Mouse (Mus musculus): ENCODE data around the gene Bbx. TPM values are rescaled to one million over a fixed set of nuclear protein-coding genes. Genes with fewer than 3 reads are reported as not detected.

Gene Bbx
- polyA plus RNA-seq, 1 experiment from 2014 or later, result 6.1 TPM

DNA sequence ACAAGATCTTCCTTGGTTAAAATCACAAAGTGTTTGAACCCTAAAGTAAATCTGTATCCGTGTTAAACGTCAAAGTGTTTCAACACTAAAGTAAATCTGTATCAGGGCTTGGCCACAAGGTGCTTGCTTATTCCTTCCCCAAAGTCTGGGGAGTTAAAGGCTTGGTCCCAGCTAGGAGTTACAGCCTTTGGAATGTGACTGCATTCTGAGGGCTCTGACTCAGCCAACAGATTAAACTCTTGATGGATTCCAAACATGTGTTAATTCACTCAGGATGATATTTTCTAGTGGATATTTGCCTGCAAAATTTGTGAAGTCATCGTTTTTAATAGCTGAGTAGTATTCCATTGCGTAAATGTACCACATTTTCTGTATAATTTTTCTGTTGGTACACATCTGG lies 120.6 kb downstream of the Bbx start:
- ATAC-seq (ENCODE audit: insufficient read depth), result no peak
- H3K9ac ChIP-seq, result no peak overlapping the region
- WGBS (ENCODE audit: insufficient replicate concordance), result 64% methylated on average over 4 of the region's 4 CpGs
- H3K27me3 ChIP-seq, result no peaks in the 10 kb centered on the region
- H3K9me3 ChIP-seq (replicated peaks), result no peaks in the 10 kb centered on the region
- no peak overlapping the region for H3K4me3 ChIP-seq (replicated peaks)
- no peaks in the 10 kb centered on the region for H3K4me1 ChIP-seq (replicated peaks)
- no peaks in the 10 kb centered on the region for H3K36me3 ChIP-seq (replicated peaks)
- H3K27ac ChIP-seq (replicated peaks), result no peak overlapping the region
- no peak overlapping the region for H3K4me2 ChIP-seq

DNA sequence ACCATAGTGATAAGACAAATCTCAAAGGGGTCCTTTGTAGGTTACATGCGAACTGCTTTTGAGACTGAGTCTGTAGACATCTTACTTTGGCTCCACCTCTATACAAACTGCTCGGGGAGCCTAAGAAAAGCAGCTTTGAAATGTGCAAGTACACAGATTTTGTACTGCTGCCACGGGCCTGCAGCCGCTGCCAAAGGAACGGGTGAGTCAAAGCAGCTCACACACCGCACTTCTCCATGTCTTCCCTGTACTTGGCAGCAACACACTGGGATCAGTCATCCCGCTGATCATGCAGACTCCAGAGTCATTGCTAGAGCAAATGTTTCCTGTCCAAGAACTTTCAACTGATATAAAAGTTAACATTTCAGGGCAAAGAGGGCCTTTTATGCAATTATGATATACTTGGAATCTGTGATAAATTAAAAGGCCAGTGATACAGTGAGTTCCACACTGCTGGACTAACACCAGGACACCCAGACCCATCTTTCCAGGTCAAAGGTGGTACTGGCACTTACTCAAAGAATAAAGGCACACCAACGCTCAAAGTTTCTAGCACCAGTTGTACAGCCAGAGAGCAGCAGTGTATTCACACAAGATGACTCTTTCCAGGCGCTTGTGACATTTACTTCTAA lies 122.7 kb downstream of the Bbx start:
- no peak overlapping the region for H3K4me2 ChIP-seq
- H3K4me1 ChIP-seq (replicated peaks), result no peaks in the 10 kb centered on the region
- no peak overlapping the region for H3K27ac ChIP-seq (replicated peaks)
- no peaks in the 10 kb centered on the region for H3K27me3 ChIP-seq
- H3K4me3 ChIP-seq (replicated peaks), result no peak overlapping the region
- ATAC-seq (ENCODE audit: insufficient read depth), result no peak
- no peak overlapping the region for H3K9ac ChIP-seq
- no peaks in the 10 kb centered on the region for H3K36me3 ChIP-seq (replicated peaks)
- WGBS (ENCODE audit: insufficient replicate concordance), result 75% methylated on average over 9 of the region's 9 CpGs
- H3K9me3 ChIP-seq (replicated peaks), result no peaks in the 10 kb centered on the region

DNA sequence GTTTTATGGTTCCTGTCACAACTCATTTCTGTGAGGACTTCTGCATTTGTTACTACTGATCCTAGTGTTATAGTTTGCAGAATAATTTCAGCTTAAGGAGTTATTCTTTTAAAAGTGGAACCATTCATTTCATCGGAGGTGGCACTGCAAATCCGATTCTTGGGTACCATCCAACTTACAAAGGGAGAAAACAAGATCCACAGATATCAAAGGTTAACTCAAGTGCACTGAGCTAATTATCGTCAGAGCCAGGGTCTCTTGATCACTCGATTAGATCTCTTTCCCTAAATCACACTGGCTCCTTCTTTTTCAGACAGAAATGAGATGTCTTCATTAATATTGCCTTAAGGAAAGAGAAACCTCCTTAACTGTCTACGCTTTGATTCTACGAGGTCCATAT lies 123.9 kb downstream of the Bbx start:
- WGBS (ENCODE audit: insufficient replicate concordance), result 69% methylated on average over 6 of the region's 6 CpGs

DNA sequence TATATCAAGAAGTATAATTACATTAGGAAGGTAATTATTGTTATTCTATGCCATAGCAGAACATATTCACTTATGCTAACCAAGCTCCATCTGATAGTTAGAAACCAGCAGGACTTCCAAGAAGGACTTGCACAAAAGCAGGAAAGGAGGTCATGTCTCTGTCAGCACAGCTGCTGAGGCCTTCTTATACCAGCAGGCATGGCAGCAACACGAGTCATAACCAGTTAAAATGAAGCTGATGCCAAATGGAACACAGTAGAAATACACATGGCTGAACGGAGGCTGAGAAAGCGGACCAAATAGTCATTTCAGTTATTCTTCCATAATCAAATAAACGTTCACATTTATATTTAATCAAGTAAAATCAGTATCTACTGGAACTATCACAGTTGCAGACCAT lies 125.0 kb downstream of the Bbx start:
- Histone ChIP-seq H3K36me3 (replicated peaks) (no peaks in the 10 kb centered on the region), H3K27me3 (no peaks in the 10 kb centered on the region), H3K9ac (no peak overlapping the region), H3K9me3 (replicated peaks) (no peaks in the 10 kb centered on the region), H3K27ac (replicated peaks) (no peak overlapping the region), H3K4me3 (replicated peaks) (no peak overlapping the region), H3K4me1 (replicated peaks) (no peaks in the 10 kb centered on the region), H3K4me2 (no peak overlapping the region)
- no peak for ATAC-seq (ENCODE audit: insufficient read depth)
- WGBS (ENCODE audit: insufficient replicate concordance), result 63% methylated on average over 4 of the region's 4 CpGs

More for the DNA sequence above, 123.9 kb downstream of the Bbx start:
- Histone ChIP-seq H3K4me3 (replicated peaks) (no peak overlapping the region), H3K4me2 (no peak overlapping the region), H3K36me3 (replicated peaks) (no peaks in the 10 kb centered on the region), H3K9ac (no peak overlapping the region), H3K27ac (replicated peaks) (no peak overlapping the region), H3K9me3 (replicated peaks) (no peaks in the 10 kb centered on the region), H3K4me1 (replicated peaks) (no peaks in the 10 kb centered on the region), H3K27me3 (no peaks in the 10 kb centered on the region)
- ATAC-seq (ENCODE audit: insufficient read depth), result no peak

DNA sequence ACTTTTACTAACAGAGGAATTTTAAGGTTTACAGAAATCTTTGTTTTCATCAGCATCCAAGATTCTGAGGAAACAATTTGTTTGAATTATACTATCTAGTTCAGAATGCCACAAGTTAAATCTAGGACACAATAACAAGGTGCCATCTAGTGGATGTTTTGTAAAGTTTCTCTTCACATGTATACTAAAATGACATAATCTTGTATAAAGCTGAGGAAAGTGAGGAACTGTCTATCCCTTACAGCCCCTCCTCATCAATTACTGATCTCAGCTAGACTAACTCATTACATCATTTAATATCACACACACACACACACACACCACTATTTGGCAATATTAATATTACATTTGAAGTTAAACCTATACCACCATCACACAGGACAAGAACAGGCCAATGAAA lies 125.5 kb downstream of the Bbx start:
- no peaks in the 10 kb centered on the region for H3K9me3 ChIP-seq (replicated peaks)
- no peak for ATAC-seq (ENCODE audit: insufficient read depth)
- H3K27ac ChIP-seq (replicated peaks), result no peak overlapping the region
- no peaks in the 10 kb centered on the region for H3K4me1 ChIP-seq (replicated peaks)
- no peak overlapping the region for H3K4me3 ChIP-seq (replicated peaks)
- no peaks in the 10 kb centered on the region for H3K27me3 ChIP-seq
- no peak overlapping the region for H3K4me2 ChIP-seq
- H3K36me3 ChIP-seq (replicated peaks), result no peaks in the 10 kb centered on the region
- H3K9ac ChIP-seq, result no peak overlapping the region

DNA sequence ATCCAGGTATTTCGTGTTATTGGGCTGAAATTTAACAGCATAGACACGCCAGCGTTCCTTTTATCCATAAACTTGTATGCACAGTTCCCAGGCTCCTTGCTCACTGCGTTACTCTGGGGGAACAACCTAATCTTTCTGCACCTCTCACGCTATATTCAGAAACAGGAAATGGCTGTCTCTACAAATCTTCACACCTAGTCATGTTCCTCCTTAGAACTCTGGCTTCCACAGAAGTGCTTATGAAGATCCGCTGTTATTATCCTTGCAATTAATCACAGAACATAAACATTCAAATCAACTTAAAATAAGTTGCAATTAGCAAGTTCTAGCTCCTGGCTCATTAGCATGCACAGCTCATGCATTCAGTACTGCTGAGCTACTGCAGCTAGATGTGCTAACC lies 127.0 kb downstream of the Bbx start:
- ATAC-seq (ENCODE audit: insufficient read depth), result no peak
- 56% methylated on average over 6 of the region's 6 CpGs for WGBS (ENCODE audit: insufficient replicate concordance)
- H3K4me1 ChIP-seq (replicated peaks), result no peaks in the 10 kb centered on the region
- H3K9ac ChIP-seq, result no peak overlapping the region
- H3K27ac ChIP-seq (replicated peaks), result no peak overlapping the region
- no peak overlapping the region for H3K4me2 ChIP-seq
- H3K27me3 ChIP-seq, result no peaks in the 10 kb centered on the region
- H3K9me3 ChIP-seq (replicated peaks), result no peaks in the 10 kb centered on the region
- H3K4me3 ChIP-seq (replicated peaks), result no peak overlapping the region
- no peaks in the 10 kb centered on the region for H3K36me3 ChIP-seq (replicated peaks)

DNA sequence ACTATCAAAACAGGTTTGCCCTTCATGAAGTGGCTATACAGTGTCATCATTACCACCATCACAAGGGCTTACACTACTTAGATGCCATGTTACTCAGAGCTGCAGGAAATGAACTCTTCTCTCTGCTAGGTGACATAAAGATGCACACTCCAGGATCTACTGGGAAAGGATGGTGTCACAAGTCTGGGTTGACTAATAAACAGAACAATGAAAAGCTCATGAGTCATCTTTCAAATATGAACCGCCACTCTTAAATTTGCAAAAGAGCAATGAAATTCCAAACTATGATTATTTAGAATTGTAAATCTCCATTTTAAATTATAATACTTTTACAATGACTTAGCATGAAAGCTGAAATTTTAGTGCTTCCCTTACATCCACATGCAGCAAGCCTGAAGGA lies 129.6 kb downstream of the Bbx start:
- WGBS (ENCODE audit: insufficient replicate concordance), result 80% methylated on average over 1 of the region's 1 CpGs
- Histone ChIP-seq H3K36me3 (replicated peaks) (no peaks in the 10 kb centered on the region), H3K27me3 (no peaks in the 10 kb centered on the region), H3K9me3 (replicated peaks) (no peaks in the 10 kb centered on the region), H3K9ac (no peak overlapping the region), H3K4me3 (replicated peaks) (no peak overlapping the region), H3K4me1 (replicated peaks) (no peaks in the 10 kb centered on the region), H3K27ac (replicated peaks) (no peak overlapping the region), H3K4me2 (no peak overlapping the region)
- ATAC-seq (ENCODE audit: insufficient read depth), result no peak

DNA sequence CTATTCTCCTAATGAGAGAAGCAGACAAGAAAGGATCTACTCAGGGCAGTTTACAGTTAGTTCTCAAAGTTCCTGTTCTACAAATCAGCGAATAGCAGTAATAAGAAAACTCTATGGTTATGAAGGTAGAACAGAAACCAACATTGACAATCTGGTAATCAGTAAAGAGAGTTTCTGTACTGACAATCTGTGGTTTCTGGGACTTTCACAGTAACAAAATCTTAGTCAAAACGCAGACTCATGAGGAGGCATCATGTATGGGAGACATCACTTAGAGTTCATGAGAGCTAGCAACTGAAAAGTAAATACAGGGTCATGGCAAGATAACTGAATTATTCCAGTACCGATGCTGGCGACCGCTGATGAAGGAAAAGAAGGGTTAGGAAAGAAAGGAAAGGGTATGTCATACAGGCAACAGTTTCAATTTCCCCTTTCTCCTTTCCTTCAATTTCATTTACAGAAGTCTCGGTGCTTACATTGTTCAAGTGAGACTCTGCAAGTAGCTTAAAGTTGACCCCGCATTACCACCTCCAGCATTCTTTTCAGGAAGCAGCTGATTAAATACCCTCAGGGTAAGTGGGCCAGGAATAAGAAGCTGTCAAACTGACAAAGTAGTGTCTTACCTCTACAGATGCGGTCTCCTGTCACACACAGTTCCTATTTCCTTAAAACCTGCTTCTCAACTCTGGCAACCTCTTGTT lies 133.3 kb downstream of the Bbx start:
- Histone ChIP-seq H3K27ac (replicated peaks) (no peak overlapping the region), H3K4me1 (replicated peaks) (no peaks in the 10 kb centered on the region), H3K9ac (no peak overlapping the region), H3K36me3 (replicated peaks) (no peaks in the 10 kb centered on the region), H3K27me3 (no peaks in the 10 kb centered on the region), H3K4me3 (replicated peaks) (no peak overlapping the region), H3K4me2 (no peak overlapping the region), H3K9me3 (replicated peaks) (no peaks in the 10 kb centered on the region)
- WGBS (ENCODE audit: insufficient replicate concordance), result 33% methylated on average over 8 of the region's 8 CpGs
- no peak for ATAC-seq (ENCODE audit: insufficient read depth)

DNA sequence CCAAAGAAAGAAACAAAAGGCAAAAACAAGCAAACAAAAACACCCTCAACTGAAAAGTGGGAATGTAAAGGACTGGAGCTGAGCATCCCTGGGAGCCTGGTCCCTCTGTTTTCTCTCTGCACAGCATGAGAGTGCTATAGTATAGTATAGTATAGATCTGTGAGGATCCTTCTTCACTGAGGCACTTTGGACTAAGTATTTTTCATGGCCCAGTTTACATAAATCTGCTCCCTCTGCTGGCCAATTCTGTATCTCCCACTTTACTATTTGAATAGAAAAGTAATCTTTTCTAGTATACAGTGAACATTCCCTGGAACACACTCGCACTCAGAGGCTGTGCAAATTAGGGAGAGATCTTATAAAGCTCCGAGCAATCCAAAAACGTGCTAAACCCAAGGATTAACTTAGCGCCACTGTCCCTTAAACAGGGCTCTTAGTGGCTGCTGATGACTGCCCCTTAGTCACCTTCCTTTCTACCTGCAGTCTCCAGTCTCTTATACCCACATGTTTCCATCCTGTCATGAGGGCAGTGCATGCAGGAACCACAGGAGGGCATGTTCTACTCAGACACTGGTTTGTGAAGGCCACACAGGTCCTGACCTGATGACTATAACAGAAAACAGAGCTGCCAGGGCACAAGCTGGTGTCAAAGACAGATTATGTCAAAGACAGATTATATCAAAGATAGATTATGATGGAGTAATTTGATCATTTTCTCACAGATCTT lies 138.5 kb downstream of the Bbx start:
- Histone ChIP-seq H3K4me2 (no peak overlapping the region), H3K4me1 (replicated peaks) (no peaks in the 10 kb centered on the region), H3K4me3 (replicated peaks) (no peak overlapping the region), H3K9ac (no peak overlapping the region), H3K27ac (replicated peaks) (no peak overlapping the region), H3K9me3 (replicated peaks) (no peaks in the 10 kb centered on the region), H3K27me3 (no peaks in the 10 kb centered on the region), H3K36me3 (replicated peaks) (no peaks in the 10 kb centered on the region)
- WGBS (ENCODE audit: insufficient replicate concordance), result 68% methylated on average over 4 of the region's 4 CpGs
- no peak for ATAC-seq (ENCODE audit: insufficient read depth)

DNA sequence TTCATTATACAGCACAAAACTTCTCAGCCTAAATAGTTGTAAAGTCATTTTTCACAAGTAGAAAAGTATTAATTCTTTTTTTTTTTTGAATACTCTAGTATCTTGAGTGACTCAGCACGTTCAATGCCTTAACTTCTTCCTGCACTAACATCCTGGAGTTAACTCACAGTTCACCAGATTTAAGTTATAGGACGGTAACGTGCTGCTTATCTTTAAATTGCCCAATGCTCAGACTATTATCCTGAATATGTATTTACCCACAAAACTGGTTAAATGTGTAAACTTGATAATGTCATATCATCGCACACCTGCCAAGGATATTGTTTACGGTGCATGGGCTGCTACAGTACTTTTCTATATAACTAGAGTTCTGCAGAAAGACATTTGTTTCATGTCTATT lies 139.4 kb downstream of the Bbx start:
- Histone ChIP-seq H3K27ac (replicated peaks) (no peak overlapping the region), H3K4me2 (no peak overlapping the region), H3K4me3 (replicated peaks) (no peak overlapping the region), H3K9me3 (replicated peaks) (no peaks in the 10 kb centered on the region), H3K4me1 (replicated peaks) (no peaks in the 10 kb centered on the region), H3K9ac (no peak overlapping the region), H3K27me3 (no peaks in the 10 kb centered on the region), H3K36me3 (replicated peaks) (no peaks in the 10 kb centered on the region)
- ATAC-seq (ENCODE audit: insufficient read depth), result no peak
- WGBS (ENCODE audit: insufficient replicate concordance), result 26% methylated on average over 5 of the region's 5 CpGs

DNA sequence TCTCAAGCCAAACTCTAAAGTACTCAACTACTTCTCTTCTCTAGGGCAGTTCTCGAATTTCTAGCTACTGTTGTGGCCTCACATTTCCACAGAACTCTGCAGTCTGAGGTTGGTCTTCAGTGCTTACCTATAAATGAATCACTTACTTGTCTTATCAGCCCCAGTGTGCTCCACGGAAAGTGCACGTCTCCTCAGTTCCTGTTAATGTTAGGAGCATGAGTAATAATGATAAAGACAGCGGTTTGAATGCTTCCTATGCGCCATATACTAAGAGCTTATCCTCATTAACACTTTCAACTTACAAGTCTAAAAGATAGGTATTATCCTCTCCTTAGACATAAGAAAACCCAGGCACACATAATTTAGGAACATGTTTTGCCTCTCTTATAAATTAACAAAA lies 142.4 kb downstream of the Bbx start:
- Histone ChIP-seq H3K36me3 (replicated peaks) (no peaks in the 10 kb centered on the region), H3K27me3 (no peaks in the 10 kb centered on the region), H3K9ac (no peak overlapping the region), H3K27ac (replicated peaks) (no peak overlapping the region), H3K9me3 (replicated peaks) (no peaks in the 10 kb centered on the region), H3K4me3 (replicated peaks) (no peak overlapping the region), H3K4me2 (no peak overlapping the region), H3K4me1 (replicated peaks) (no peaks in the 10 kb centered on the region)
- whole genome bisulfite sequencing (ENCODE audit: insufficient replicate concordance), result 28% methylated on average over 5 of the region's 5 CpGs
- no peak for ATAC-seq (ENCODE audit: insufficient read depth)
